Comparison of ENCODE assay signal across 12 mouse cellular contexts in the genomic region with DNA sequence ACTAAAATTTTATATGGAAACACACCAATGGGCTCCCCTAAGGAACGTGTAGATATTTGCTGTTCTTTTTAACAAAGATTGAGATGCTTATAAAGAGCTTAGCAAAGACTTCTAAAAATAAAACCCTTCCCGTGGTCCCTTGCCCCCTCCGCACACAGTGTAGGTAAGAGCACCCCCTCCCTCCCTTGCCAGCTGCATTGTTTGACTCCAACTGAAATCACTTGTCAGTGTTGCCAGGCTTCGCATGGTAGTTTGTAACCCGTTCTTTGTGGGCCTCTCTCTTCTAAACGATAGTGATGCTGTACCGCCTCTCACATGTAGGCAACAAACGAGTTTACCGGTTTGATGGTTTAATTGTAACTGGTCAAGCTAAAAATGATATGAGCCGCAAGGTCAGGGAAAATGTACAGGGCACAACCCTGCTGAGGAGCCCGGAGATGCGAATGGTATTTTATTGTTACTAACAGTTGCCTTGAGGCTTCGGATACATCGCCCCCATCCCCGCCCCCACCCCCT.
A peak's percentile ranks its signal among the peaks of the same experiment; 100 is the strongest.
DNase-seq lines count a peak whose midpoint lies in the region; ATAC-seq and TF ChIP-seq lines count a peak whose summit lies in the region.
"Had no signal": no experiment of that assay in that cellular context is flagged by ENCODE, and none has a peak within 500 bp of the region (broad histone marks: within the 10 kb centered on the region; RNA-seq: fewer than 3 reads in every experiment).

No protein-coding gene starts in this region.

- 41% methylated on average over 15 of the region's 15 CpGs for WGBS in heart, embryonic 12.5 days
- WGBS in midbrain, embryonic 11.5 days, result 20% methylated on average over 15 of the region's 15 CpGs

- no peak overlapping the region for H3K27ac ChIP-seq in heart, embryonic 12.5 days (ENCODE audit: poor library complexity, severe bottlenecking)
- peak overlapping the region; percentile 39; the same call in 1 of the 2 replicates for H3K27ac ChIP-seq in testis, adult 2 months (ENCODE audit: control insufficient read depth, insufficient read depth, low read depth, low read length)
- H3K27ac ChIP-seq in midbrain, embryonic 11.5 days (ENCODE audit: low read depth, low read length), result no peak overlapping the region
- H3K27ac ChIP-seq: intestine, embryonic 15.5 days had no signal

- no peaks in the 10 kb centered on the region for H3K9me3 ChIP-seq in heart, embryonic 12.5 days (replicated peaks)
- H3K9me3 ChIP-seq in midbrain, embryonic 11.5 days (ENCODE audit: control insufficient read depth, low read length), result no peaks in the 10 kb centered on the region
- H3K9me3 ChIP-seq: intestine, embryonic 15.5 days had no signal

- H3K4me3 ChIP-seq in heart, embryonic 12.5 days, result no peak overlapping the region
- no peak overlapping the region for H3K4me3 ChIP-seq in testis, adult 2 months (ENCODE audit: control insufficient read depth, low read depth, low read length)
- H3K4me3 ChIP-seq in midbrain, embryonic 11.5 days (ENCODE audit: low read depth, low read length), result no peak overlapping the region
- H3K4me3 ChIP-seq: intestine, embryonic 15.5 days had no signal

- no peak for DNase-seq in heart, postnatal 25 days (ENCODE audit: low spot score)
- no peak for DNase-seq in testis, postnatal 10 days (ENCODE audit: low spot score)
- peak; percentile 91 for DNase-seq in midbrain, embryonic 11.5 days (ENCODE audit: low spot score, missing footprints)
- no peak for DNase-seq in right cerebral cortex, postnatal 25 days
- DNase-seq in yolk sac, embryonic 10.5 days (ENCODE audit: low spot score), result no peak
- no peak for DNase-seq in thymus, postnatal 0 days (ENCODE audit: low spot score)
- DNase-seq: adrenal gland, adult 8-10 months; cerebellum, adult 11 months; thymus, postnatal 25 days had no signal

- intact Hi-C loops in heart, postnatal 25 days (cut with DNase I), result no loop called here

- peak overlapping the region; percentile 43 for H3K4me2 ChIP-seq in heart, embryonic 12.5 days
- peak overlapping the region; percentile 19; the same call in 1 of the 2 replicates for H3K4me2 ChIP-seq in midbrain, embryonic 11.5 days
- H3K4me2 ChIP-seq: intestine, embryonic 15.5 days had no signal

- H3K36me3 ChIP-seq in heart, embryonic 12.5 days, result no peaks in the 10 kb centered on the region
- no peaks in the 10 kb centered on the region for H3K36me3 ChIP-seq in testis, adult 2 months (ENCODE audit: control insufficient read depth, insufficient read depth, low read length)
- H3K36me3 ChIP-seq in midbrain, embryonic 11.5 days (ENCODE audit: control insufficient read depth, insufficient read depth, low read length), result no peaks in the 10 kb centered on the region
- H3K36me3 ChIP-seq: intestine, embryonic 15.5 days had no signal

- TF ChIP-seq CTCF in testis, adult 2 months (IDR thresholded peaks at IDR 0.05; ENCODE audit: control insufficient read depth, insufficient read depth, insufficient replicate concordance, low read depth, low read length), result no peak

- ATAC-seq in heart, embryonic 12.5 days (ENCODE audit: insufficient number of reproducible peaks, low FRiP score), result no peak
- 0 out of 2 replicates have a peak, but pooled peaks have one; percentile 23 for ATAC-seq in midbrain, embryonic 11.5 days (ENCODE audit: low FRiP score)
- ATAC-seq: intestine, embryonic 15.5 days had no signal

- peaks cover 25% of the 10 kb centered on the region for H3K27me3 ChIP-seq in heart, embryonic 12.5 days (replicated peaks)
- H3K27me3 ChIP-seq in testis, adult 2 months (ENCODE audit: control insufficient read depth, insufficient read depth, low read length), result no peaks in the 10 kb centered on the region
- H3K27me3 ChIP-seq in midbrain, embryonic 11.5 days (ENCODE audit: control insufficient read depth, insufficient read depth, low read length), result peaks cover 3% of the 10 kb centered on the region; the same call in 1 of the 2 replicates
- H3K27me3 ChIP-seq: intestine, embryonic 15.5 days had no signal

- TF ChIP-seq POLR2A in testis, adult 2 months (IDR thresholded peaks at IDR 0.05; ENCODE audit: control insufficient read depth, low read depth, low read length), result no peak

- no peak overlapping the region for H3K9ac ChIP-seq in heart, embryonic 12.5 days
- H3K9ac ChIP-seq in midbrain, embryonic 11.5 days (ENCODE audit: low read length), result no peak overlapping the region
- H3K9ac ChIP-seq: intestine, embryonic 15.5 days had no signal

- H3K4me1 ChIP-seq in heart, embryonic 12.5 days (replicated peaks), result peaks cover 15% of the 10 kb centered on the region
- 0 out of 2 replicates have a peak, but pooled peaks cover 4% of the 10 kb centered on the region for H3K4me1 ChIP-seq in testis, adult 2 months (ENCODE audit: control insufficient read depth, insufficient read depth, low read length)
- H3K4me1 ChIP-seq in midbrain, embryonic 11.5 days (ENCODE audit: control insufficient read depth, insufficient read depth, low read length), result peaks cover 20% of the 10 kb centered on the region
